Mouse (Mus musculus) skeletal muscle tissue, postnatal 0 days (tissue): ENCODE data around the gene Ercc5. TPM values are rescaled to one million over a fixed set of nuclear protein-coding genes. Genes with fewer than 3 reads are reported as not detected.

ENCODE experiments used
- polyA plus RNA-seq: library from polyadenylated mRNA; unstranded; fragments of >200 nt; fragmentation: Nextera tagmentation; extraction: Ambion mirVana; gene quantifications from 2 replicates; pipeline ENCODE4 v1.2.1, GENCODE M21; 2015

The Ercc5 gene
- polyA plus RNA-seq: 10.6 and 11.0 TPM in 2 replicates

GRCm38 (mm10) chr1:44147563-44148381 lies at the start of gene Ercc5:
Gene Ercc5 (plus strand): TSS chr1:44147744.

DNA sequence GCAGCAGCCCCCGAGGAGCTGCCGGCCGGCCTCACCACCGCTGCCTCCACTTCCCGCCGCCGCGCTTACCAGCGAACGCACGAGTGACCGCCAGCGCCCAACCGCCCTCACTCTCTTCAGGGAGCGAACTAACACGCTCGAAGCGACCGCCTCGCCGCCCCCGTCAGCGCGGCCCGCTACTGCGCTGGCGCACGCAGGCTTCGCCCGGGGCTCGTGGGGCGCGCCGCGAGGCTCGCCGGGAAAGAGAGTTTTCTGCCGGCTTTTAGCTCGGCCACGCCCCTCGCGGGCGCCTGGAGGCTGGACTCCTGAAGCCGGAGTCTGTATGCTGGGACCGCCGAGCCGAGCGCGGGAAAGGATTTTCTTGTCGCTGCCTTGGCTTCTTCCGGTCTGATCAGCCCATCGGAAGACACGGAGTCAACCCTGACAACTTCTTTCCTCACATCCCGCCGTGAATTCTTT lies 45.3 kb upstream of the Ercc5 start, which contains the start of gene Tex30:
Gene Tex30 (minus strand): TSS at position 183 of the 459 bp plus-strand sequence.

GRCm38 (mm10) chr1:44118239-44119054 lies 29.1 kb upstream of the Ercc5 start, which contains the start of the genes Kdelc1 and Bivm:
Gene Kdelc1 (minus strand): TSS chr1:44118808.
Gene Bivm (plus strand): TSS chr1:44118957.

GRCm38 (mm10) chr1:44218876-44219275 lies 71.3 kb downstream of the Ercc5 start, which contains the start of gene Mettl21e:
Gene Mettl21e (minus strand): TSS chr1:44218961.

Other genes with a start within 250 kb of the Ercc5 start
- 33.1 and 35.1 TPM in 2 replicates for gene Tpp2, start 214.1 kb upstream of the Ercc5 start, polyA plus RNA-seq
- gene Mettl21c, start 127.7 kb upstream of the Ercc5 start, polyA plus RNA-seq: 32.4 and 55.2 TPM in 2 replicates
- gene Gm8251, start 85.8 kb upstream of the Ercc5 start, polyA plus RNA-seq: not detected in 2 replicates
- 21.5 and 23.0 TPM in 2 replicates for gene Tex30, start 45.3 kb upstream of the Ercc5 start, polyA plus RNA-seq
- 20.4 and 23.5 TPM in 2 replicates for gene Kdelc1, start 28.9 kb upstream of the Ercc5 start, polyA plus RNA-seq
- 6.0 and 6.6 TPM in 2 replicates for gene Bivm, start 28.8 kb upstream of the Ercc5 start, polyA plus RNA-seq
- gene Mettl21e, start 71.2 kb downstream of the Ercc5 start, polyA plus RNA-seq: 34.2 and 46.0 TPM in 2 replicates